Mouse (Mus musculus) heart, adult 2 months (tissue): Measurements from ENCODE around the gene Vmn1r43. TPM values are rescaled to one million over a fixed set of nuclear protein-coding genes. Genes with fewer than 3 reads are reported as not detected.

ENCODE experiments used
- DNase-seq, 2 experiments: peaks; one replicate each; pipeline ENCODE4 v3.0.0; 2021
- H3K27ac ChIP-seq: fragments of 200-600 bp; 2 replicates; pipeline ENCODE4 v1.8.1; 2022
- H3K27me3 ChIP-seq: fragments of 200-500 bp; 2 replicates; pipeline ENCODE4 v1.6.1; 2012; ENCODE audit warnings: mild to moderate bottlenecking, low read length, inconsistent platforms, mixed read lengths; ENCODE audit not compliant: control insufficient read depth, insufficient read depth
- H3K36me3 ChIP-seq: fragments of 200-500 bp; 2 replicates; pipeline ENCODE4 v1.6.1; 2012; ENCODE audit warnings: low read length, inconsistent platforms; ENCODE audit not compliant: control insufficient read depth, insufficient read depth
- H3K4me1 ChIP-seq: fragments of 200-500 bp; 2 replicates; pipeline ENCODE4 v1.6.1; 2011; ENCODE audit warnings: low read length; ENCODE audit not compliant: control insufficient read depth, insufficient read depth
- H3K4me3 ChIP-seq: fragments of 200-600 bp; 2 replicates; pipeline ENCODE4 v1.8.1; 2022
- H3K79me2 ChIP-seq: fragments of 200-500 bp; replicated peaks from 2 replicates; pipeline ENCODE4 v1.6.1; 2012; ENCODE audit warnings: mild to moderate bottlenecking, inconsistent platforms, low read length, moderate library complexity, mixed read lengths; ENCODE audit not compliant: control insufficient read depth, insufficient read depth
- H3K9ac ChIP-seq: fragments of 200-500 bp; 2 replicates; pipeline ENCODE4 v1.6.1; 2012; ENCODE audit warnings: low read depth, mild to moderate bottlenecking, control low read depth, inconsistent platforms, low read length, mixed read lengths
- CTCF ChIP-seq: fragments of 200-600 bp; IDR thresholded peaks from 2 replicates; pipeline ENCODE4 v1.8.1; 2022; ENCODE audit warnings: antibody characterized with exemption, mild to moderate bottlenecking, moderate library complexity
- EP300 ChIP-seq: fragments of 200-500 bp; IDR thresholded peaks from 2 replicates; pipeline ENCODE4 v1.6.1; 2011; ENCODE audit warnings: low read depth, low read length, control low read depth; ENCODE audit not compliant: insufficient read depth
- POLR2A ChIP-seq: fragments of 200-500 bp; IDR thresholded peaks from 2 replicates; pipeline ENCODE4 v1.6.1; 2011; ENCODE audit warnings: mild to moderate bottlenecking, low read depth, low read length, control low read depth; ENCODE audit not compliant: insufficient read depth
- WGBS: fragments of 180-500 bp; shearing (Covaris S2); methylation state at CpG from one replicate; pipeline ENCODE4 v1.1.7; 2018; 5-methylcytosine and 5-hydroxymethylcytosine counted together
- intact Hi-C: fragments of 180-260 bp; cut with DNase I; formaldehyde crosslinking; loops from one replicate; pipeline ENCODE4 v1.15.1; 2025
- polyA plus RNA-seq: library from polyadenylated mRNA; depleted of rRNA; stranded (reverse); fragments of >200 nt; gene quantifications from 2 replicates; pipeline ENCODE4 v1.2.3, GENCODE M21; 2012; rRNA removed
- total RNA-seq, 2 experiments: library from RNA; stranded (reverse); gene quantifications; 2 replicates each; pipeline ENCODE4 v1.2.3; 2021

Vmn1r43 gene
- total and polyA plus RNA-seq, 3 experiments: 0.02 TPM; not detected in 1

- 82% methylated on average over 2 of the region's 2 CpGs for WGBS
- no peaks in the 10 kb centered on the region for H3K36me3 ChIP-seq
- H3K4me3 ChIP-seq: no peak overlapping the region
- intact Hi-C loops: no loop called here
- H3K79me2 ChIP-seq: no peaks in the 10 kb centered on the region
- no peak overlapping the region for H3K9ac ChIP-seq
- DNase-seq: no peak
- H3K27ac ChIP-seq: no peak overlapping the region
- no peaks in the 10 kb centered on the region for H3K27me3 ChIP-seq
- TF ChIP-seq EP300 (no peak), CTCF (no peak), POLR2A (no peak)
- H3K4me1 ChIP-seq: no peaks in the 10 kb centered on the region
Measured at GRCm38 (mm10) chr6:89867276-89867675, 8.9 kb downstream of the Vmn1r43 start.

- no peak for TF ChIP-seq POLR2A
- no peak for TF ChIP-seq EP300
- no peak for TF ChIP-seq CTCF
- peak in 1 of 2 experiments; percentile 8 for DNase-seq
Measured at GRCm38 (mm10) chr6:89863792-89864191, 12.4 kb downstream of the Vmn1r43 start.

GRCm38 (mm10) chr6:89859839-89860238 is 16.4 kb downstream of the Vmn1r43 start:
- H3K27me3 ChIP-seq: no peaks in the 10 kb centered on the region
- intact Hi-C loops: no loop called here
- no peak overlapping the region for H3K27ac ChIP-seq
- H3K36me3 ChIP-seq: no peaks in the 10 kb centered on the region
- TF ChIP-seq CTCF (no peak), EP300 (no peak), POLR2A (no peak)
- H3K4me3 ChIP-seq: no peak overlapping the region
- DNase-seq: no peak
- H3K9ac ChIP-seq: no peak overlapping the region
- no peaks in the 10 kb centered on the region for H3K4me1 ChIP-seq
- 74% methylated on average over 2 of the region's 2 CpGs for WGBS
- H3K79me2 ChIP-seq: no peaks in the 10 kb centered on the region

More at GRCm38 (mm10) chr6:89863792-89864191, 12.4 kb downstream of the Vmn1r43 start:
- 56% methylated on average over 4 of the region's 4 CpGs for WGBS
- H3K4me3 ChIP-seq: no peak overlapping the region
- H3K4me1 ChIP-seq: no peaks in the 10 kb centered on the region
- H3K27ac ChIP-seq: peak overlapping the region; percentile 16; the same call in 1 of the 2 replicates
- no peak overlapping the region for H3K9ac ChIP-seq
- no peaks in the 10 kb centered on the region for H3K36me3 ChIP-seq
- intact Hi-C loops: no loop called here
- no peaks in the 10 kb centered on the region for H3K27me3 ChIP-seq
- no peaks in the 10 kb centered on the region for H3K79me2 ChIP-seq

DNA sequence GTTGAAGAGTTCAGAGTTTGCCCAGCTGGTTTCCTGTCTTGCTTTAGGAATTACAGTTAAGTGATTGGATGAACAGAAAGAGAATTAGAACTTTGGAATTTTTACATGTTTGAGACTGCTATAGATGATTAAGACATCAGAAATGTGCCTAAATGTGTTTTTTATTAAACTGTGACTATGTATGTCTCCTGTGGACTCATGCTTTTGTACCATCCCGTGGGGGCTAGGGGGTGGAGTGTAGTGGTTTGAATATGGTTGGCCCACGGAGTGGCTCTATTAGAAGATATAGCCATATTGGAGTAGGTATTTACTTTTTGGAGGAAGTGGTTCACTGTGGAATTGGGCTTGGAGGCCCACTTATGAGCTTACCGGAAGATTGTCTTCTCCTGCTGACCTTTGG is 18.7 kb downstream of the Vmn1r43 start:
- intact Hi-C loops: no loop called here
- no peak for DNase-seq
- TF ChIP-seq POLR2A: no peak
- TF ChIP-seq CTCF: no peak
- no peak for TF ChIP-seq EP300
- no peak overlapping the region for H3K27ac ChIP-seq
- 71% methylated on average over 3 of the region's 3 CpGs for WGBS
- H3K36me3 ChIP-seq: no peaks in the 10 kb centered on the region
- H3K79me2 ChIP-seq: no peaks in the 10 kb centered on the region
- H3K9ac ChIP-seq: no peak overlapping the region
- H3K4me3 ChIP-seq: no peak overlapping the region
- no peaks in the 10 kb centered on the region for H3K27me3 ChIP-seq
- no peaks in the 10 kb centered on the region for H3K4me1 ChIP-seq

Other genes with a start within 250 kb of the Vmn1r43 start
- 10 to 100 TPM; 13.5 to 15.3 TPM for gene Txnrd3, start 232.4 kb downstream of the Vmn1r43 start, total RNA-seq
- 10.5 and 10.7 TPM in 2 replicates for gene Txnrd3, start 232.4 kb downstream of the Vmn1r43 start, polyA plus RNA-seq
- gene Vmn1r40, start 168.9 kb downstream of the Vmn1r43 start, total RNA-seq: not detected
- not detected in 2 replicates for gene Vmn1r40, start 168.9 kb downstream of the Vmn1r43 start, polyA plus RNA-seq
- not detected for gene Vmn1r41, start 135.6 kb downstream of the Vmn1r43 start, total RNA-seq
- not detected in 2 replicates for gene Vmn1r41, start 135.6 kb downstream of the Vmn1r43 start, polyA plus RNA-seq
- gene Vmn1r42, start within 50 bp of the Vmn1r43 start, total RNA-seq: under 1 TPM; 0.11 to 0.16 TPM
- not detected in 2 replicates for gene Vmn1r42, start within 50 bp of the Vmn1r43 start, polyA plus RNA-seq
- not detected for gene Vmn1r44, start 7.2 kb upstream of the Vmn1r43 start, total RNA-seq
- not detected in 2 replicates for gene Vmn1r44, start 7.2 kb upstream of the Vmn1r43 start, polyA plus RNA-seq
- gene Vmn1r45, start 64.2 kb upstream of the Vmn1r43 start, total RNA-seq: not detected
- gene Vmn1r45, start 64.2 kb upstream of the Vmn1r43 start, polyA plus RNA-seq: not detected in 2 replicates
- gene Vmn1r46, start 92.9 kb upstream of the Vmn1r43 start, total RNA-seq: not detected
- gene Vmn1r46, start 92.9 kb upstream of the Vmn1r43 start, polyA plus RNA-seq: not detected in 2 replicates
- gene Vmn1r47, start 139.7 kb upstream of the Vmn1r43 start, total RNA-seq: not detected
- gene Vmn1r47, start 139.7 kb upstream of the Vmn1r43 start, polyA plus RNA-seq: not detected in 2 replicates
- not detected for gene Vmn1r48, start 160.4 kb upstream of the Vmn1r43 start, total RNA-seq
- not detected in 2 replicates for gene Vmn1r48, start 160.4 kb upstream of the Vmn1r43 start, polyA plus RNA-seq
- not detected for gene Vmn1r49, start 202.1 kb upstream of the Vmn1r43 start, total RNA-seq
- not detected in 2 replicates for gene Vmn1r49, start 202.1 kb upstream of the Vmn1r43 start, polyA plus RNA-seq
- not detected for gene Vmn1r50, start 225.0 kb upstream of the Vmn1r43 start, total RNA-seq
- not detected in 2 replicates for gene Vmn1r50, start 225.0 kb upstream of the Vmn1r43 start, polyA plus RNA-seq
- not detected for gene Vmn1r51, start 246.2 kb upstream of the Vmn1r43 start, total RNA-seq
- not detected in 2 replicates for gene Vmn1r51, start 246.2 kb upstream of the Vmn1r43 start, polyA plus RNA-seq